Mouse (Mus musculus) heart, postnatal 10 days (tissue): Measurements from ENCODE around the gene Sugp1. TPM values are rescaled to one million over a fixed set of nuclear protein-coding genes. Genes with fewer than 3 reads are reported as not detected.
"Not testable (repeated sequence)": the region's sequence is repeated elsewhere in the genome, so short reads cannot be mapped to it uniquely, and the experiment has no call there.

Source experiments
- DNase-seq, 2 experiments: peaks; one replicate each; pipeline ENCODE4 v3.0.0; 2021
- intact Hi-C: fragments of 180-260 bp; cut with DNase I; formaldehyde crosslinking; loops from one replicate; pipeline ENCODE4 v1.15.1; 2025
- total RNA-seq, 2 experiments: library from RNA; stranded (reverse); gene quantifications; 2 replicates each; pipeline ENCODE4 v1.2.3; 2021

The Sugp1 gene
- total RNA-seq, 2 experiments from 2014 or later, result 23.2 to 23.9 TPM

DNA sequence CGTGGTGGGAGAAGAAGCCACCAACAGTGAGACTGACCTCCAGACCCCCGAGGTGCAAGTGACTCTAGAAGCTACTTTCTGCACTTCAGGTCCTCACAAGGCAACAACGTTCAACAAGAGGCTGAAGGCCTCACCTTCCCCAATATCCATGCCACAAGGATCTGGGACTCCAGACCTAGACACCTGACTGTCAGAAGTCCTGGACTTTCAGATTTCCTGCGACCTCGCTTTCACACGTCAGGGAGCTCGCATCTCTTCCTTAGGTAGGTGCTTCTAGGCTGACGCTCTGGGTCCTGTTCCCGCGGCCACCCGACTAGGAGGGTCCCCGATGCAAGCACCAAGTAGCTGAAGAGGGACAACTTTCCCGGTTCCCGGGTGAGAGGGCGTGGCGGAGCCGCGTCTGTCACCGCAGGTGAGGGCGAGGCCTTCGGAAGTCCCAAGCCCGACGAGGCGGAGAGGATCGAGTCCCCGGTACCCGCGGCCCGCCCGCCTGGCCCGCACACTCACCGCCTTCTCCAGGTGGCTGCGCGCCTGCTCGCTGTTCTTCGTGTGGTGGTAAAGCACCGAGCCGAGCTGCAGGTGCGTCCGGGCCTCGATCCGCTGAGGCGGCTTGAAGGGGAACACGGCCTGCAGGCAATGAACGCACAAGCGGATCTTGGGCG, 597 bp upstream of the Sugp1 start:
- intact Hi-C loops, result loop anchor here (2.0 kb wide), 1 partner anchor 45 kb away; the partner anchor contains the start of gene Gatad2a
- DNase-seq, result no peak

DNA sequence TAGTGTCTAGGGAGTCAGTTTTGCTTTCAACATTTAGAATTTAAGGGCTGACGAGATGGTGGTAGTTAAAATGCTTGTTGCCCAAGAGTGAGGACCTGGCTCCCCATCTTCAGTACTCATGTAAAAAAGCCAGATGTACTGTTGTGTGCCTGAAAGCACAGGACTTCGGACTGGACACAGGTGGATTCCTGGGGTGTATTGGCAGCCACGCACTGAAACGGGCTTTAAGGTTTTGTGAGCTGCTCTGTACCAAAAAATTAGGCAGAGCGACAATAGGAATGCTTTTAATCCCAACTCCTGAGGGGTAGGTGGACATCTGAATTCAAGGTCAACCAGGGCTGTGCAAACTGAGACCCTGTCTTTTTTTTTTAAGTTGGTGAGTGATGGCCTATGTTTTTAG, 1.4 kb downstream of the Sugp1 start:
- no peak for DNase-seq
- intact Hi-C loops, result loop anchor here (2.0 kb wide), 1 partner anchor 47 kb away; the partner anchor contains the start of gene Gatad2a

DNA sequence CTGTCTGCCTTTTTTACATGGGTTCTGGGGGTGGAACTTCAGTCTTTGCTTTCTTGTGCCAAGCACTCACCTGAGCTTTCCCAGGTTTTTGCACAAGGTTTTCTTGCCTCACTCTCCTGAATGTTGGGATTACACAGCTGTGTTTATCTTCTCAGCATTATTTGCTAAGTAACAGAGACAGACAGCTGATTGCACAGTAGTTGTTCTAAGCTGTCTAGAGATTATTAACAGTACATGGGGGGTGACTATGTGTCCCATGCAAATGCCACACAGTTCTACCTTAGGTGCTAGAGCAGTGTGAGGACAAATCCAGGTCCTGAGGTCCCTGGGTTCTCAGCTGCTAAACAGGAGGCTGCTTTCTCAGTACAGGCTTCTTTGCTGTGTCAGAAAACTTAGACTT, 7.0 kb downstream of the Sugp1 start:
- intact Hi-C loops, result loop anchor here (5.0 kb wide), 1 partner anchor 78 kb away; no protein-coding TSS in a partner anchor
- DNase-seq, result no peak

DNA sequence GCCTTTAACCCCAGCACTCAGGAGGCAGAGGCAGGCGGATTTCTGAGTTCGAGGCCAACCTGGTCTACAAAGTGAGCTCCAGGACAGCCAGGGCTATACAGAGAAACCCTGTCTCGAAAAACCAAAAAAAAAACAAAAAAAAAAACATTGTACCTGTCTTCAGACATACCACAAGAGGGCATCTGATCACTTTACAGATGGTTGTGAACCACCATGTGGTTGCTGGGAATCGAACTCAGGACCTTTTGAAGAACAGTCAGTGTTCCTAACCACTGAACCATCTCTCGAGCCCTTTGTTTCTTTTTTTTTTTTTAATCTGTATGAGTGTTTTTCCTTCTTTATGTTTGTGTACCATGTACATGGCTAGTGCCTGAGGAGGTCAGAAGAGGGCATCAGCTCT, 7.8 kb downstream of the Sugp1 start:
- DNase-seq, intact Hi-C loops: not testable (repeated sequence)

DNA sequence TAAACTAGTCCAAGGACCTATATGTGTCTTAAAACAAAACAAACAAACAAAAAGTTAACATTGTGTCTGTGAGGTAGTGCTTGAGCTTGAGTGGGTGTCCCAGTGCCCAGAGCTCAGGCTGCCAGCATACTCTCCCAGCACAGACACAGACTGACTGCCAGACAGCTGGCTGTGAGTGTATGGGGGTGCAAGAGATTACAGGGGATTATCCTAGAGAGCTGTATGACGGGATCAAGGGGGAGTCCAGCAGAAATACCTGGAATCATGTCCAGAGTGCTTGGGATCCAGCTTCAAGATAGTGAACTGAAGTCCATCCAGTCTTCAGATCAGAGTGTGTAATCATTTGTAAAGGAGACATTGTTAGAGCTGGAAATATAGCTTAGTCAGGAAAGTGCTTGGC, 15.1 kb downstream of the Sugp1 start:
- intact Hi-C loops, result no loop called here
- no peak for DNase-seq

DNA sequence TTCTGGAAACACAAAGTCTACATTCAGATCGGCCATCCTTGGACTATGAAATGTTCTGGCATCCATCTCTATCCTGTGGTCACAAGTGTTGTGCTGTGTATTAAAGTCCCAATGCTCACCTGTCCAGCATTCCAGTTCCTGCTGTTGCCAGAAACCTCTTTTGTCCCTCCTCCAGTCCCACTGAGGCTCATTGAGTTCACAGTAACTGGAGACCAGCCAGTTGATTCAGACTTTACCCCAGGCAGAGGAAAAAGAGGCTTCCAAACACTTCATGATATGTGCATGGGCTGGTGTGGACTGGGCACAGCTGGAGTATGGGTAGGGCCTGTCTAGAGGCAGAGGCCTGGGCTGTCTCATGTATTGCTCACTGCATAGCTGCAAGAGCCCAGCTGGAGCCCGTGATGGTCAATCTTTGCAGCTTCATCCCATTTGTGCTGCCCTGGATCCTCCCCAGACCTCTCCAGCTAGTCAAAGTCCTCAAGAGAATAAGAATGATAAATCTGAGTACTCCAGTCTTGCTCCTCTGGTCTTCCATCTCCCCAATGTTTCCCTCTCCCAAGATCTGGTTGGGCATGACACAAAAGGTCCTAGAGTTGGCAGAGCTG, 29.3 kb downstream of the Sugp1 start:
- intact Hi-C loops, result no loop called here
- DNase-seq, result no peak

DNA sequence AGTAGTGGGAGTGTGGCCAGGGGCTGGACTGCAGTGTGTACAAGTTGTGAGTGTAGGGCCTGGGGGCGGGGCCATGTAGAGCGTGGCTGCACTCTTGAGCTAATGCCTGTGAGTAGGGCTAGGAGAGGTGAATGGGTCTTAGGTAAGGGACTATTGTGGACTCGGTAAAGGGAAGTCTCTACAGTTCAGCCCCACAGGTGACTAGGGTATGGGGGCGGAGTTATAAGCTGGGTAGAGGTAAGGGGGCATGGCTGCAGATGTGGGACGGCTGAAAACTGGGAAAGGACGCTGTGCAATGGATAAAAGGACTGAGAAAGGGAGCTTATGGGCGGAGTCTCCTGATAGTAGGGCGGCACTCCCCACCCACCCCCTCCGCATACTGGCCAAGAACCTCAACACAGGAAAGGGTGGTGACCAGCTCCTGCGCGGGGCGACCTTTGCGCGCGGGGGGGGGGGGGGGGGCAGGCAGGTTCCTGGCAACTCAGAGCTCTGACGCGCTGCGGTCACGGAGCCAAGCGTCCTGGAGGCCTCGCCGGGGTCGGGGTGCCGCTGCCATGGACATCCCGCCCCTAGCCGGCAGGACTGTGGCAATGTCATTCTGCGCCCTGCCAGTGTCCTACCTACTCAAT, 29.9 kb downstream of the Sugp1 start, which contains the start of gene Tm6sf2:
TSS of gene Tm6sf2 (plus strand) at position 484 of the 629 bp plus-strand sequence.
- intact Hi-C loops, result no loop called here
- peak; percentile 51 to 60 for DNase-seq

- intact Hi-C loops, result no loop called here
- no peak for DNase-seq
Measured at GRCm38 (mm10) chr8:70073120-70073519, 30.5 kb downstream of the Sugp1 start.

- no peak for DNase-seq
- intact Hi-C loops, result no loop called here
Measured at GRCm38 (mm10) chr8:70073682-70074081, 31.1 kb downstream of the Sugp1 start.

DNA sequence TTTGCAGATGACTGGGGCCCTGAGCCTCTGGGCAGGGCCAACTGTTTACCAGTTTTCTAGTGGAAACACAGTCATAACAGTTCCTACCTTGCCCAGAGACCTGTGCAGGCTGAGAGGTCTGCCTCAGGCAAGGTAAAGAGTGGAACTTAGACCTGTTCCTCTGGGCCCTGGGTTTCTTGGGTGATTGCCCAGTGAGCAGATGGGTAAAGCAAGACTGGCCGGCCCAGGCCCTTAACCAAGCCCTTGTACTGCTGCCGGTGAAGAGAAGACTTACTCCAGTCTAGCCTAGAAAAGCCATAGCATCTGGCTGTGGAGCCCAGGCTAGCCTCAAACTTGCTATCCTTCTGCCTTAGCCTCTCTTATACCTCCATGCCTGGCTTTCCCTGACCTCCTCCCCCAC, 39.4 kb downstream of the Sugp1 start:
- DNase-seq, result no peak
- intact Hi-C loops, result no loop called here

- peak in 1 of 2 experiments; percentile 34 for DNase-seq
- intact Hi-C loops, result no loop called here
Measured at GRCm38 (mm10) chr8:70083285-70083684, 40.7 kb downstream of the Sugp1 start, which contains the start of gene Hapln4. Gene Hapln4, plus strand, starts transcription at chr8:70083457.

GRCm38 (mm10) chr8:70084191-70085065, 41.8 kb downstream of the Sugp1 start:
- DNase-seq, result no peak
- intact Hi-C loops, result loop anchor here (5.0 kb wide), 2 partner anchors 83 to 138 kb away; no protein-coding TSS in a partner anchor

DNA sequence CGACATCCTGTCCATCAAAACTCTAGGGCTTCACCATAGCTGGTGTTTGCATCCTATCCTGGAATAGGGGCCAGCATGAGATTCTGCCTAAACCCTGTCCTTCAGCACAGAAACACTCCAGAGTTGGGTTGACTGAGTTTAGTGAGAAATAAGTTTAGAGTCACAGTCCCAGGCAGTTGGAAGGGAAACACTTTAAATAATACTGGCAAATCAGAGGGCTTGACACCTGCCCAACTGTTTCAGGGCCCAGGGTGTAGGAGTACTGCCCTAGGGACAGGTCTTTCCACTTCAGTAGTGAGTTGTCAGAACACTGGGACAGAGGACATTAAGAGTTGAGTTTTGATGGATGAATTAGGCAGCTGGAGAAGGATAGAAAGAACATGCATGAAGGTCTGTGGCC, 43.5 kb downstream of the Sugp1 start:
- DNase-seq, result no peak
- intact Hi-C loops, result loop anchor here (5.0 kb wide), 2 partner anchors 81 to 136 kb away; no protein-coding TSS in a partner anchor

DNA sequence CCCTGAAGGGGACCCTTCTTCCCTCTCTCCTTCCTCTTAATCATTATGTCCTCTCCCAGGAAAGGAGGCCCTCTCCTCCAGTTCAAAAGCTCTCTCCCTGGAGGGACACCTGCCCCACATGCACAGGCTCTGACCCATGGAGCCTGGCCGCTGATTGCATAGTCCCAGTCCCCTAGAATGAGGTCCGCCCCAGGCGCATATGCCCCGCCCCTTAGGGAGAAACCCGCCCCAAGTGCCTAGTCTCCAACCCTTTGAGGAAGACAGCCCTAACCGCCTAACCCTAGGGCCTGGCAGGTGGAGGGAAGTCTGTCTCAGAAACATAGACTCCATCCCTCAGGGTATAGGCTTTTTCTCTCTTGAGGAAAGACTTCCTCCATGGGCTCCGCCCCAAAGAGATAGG, 44.6 kb downstream of the Sugp1 start:
- intact Hi-C loops, result loop anchor here (5.0 kb wide), 2 partner anchors 80 to 135 kb away; no protein-coding TSS in a partner anchor
- DNase-seq, result no peak

DNA sequence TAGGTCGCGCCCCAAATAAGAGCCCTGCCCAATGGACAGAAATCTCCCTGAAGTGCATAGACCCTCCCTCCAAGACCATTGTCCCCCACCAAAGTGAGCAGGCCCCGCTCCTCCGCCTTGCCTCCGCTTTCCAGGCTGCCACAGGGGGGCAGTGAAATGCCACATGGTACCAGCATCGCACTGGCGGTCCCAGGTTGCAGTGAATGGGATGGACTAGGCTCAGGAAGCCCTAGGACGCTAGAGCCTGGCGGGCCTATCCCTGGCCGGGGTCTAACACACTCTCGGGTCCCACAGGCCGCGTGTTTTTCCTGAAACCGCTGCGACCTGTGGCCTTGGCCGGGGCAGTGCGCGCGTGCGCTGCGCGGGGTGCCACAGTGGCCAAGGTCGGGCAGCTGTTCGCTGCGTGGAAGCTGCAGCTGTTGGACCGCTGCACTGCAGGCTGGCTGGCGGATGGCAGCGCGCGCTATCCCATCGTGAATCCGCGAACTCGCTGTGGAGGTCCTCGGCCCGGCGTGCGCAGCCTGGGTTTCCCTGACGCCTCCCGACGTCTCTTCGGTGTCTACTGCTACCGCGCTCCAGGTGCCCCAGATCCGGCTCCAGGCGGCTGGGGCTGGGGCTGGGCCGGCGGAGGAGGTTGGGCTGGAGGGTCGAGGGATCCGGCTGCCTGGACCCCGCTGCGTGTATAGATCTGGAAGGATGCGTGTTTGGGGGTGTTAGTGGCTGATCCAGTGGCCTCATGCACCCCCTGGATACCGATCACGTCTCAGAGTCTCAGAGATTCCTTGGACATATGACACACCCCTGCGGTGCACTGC, 45.4 kb downstream of the Sugp1 start:
- intact Hi-C loops, result loop anchor here (5.0 kb wide), 2 partner anchors 79 to 134 kb away; no protein-coding TSS in a partner anchor
- DNase-seq, result peak; percentile 53 to 55

DNA sequence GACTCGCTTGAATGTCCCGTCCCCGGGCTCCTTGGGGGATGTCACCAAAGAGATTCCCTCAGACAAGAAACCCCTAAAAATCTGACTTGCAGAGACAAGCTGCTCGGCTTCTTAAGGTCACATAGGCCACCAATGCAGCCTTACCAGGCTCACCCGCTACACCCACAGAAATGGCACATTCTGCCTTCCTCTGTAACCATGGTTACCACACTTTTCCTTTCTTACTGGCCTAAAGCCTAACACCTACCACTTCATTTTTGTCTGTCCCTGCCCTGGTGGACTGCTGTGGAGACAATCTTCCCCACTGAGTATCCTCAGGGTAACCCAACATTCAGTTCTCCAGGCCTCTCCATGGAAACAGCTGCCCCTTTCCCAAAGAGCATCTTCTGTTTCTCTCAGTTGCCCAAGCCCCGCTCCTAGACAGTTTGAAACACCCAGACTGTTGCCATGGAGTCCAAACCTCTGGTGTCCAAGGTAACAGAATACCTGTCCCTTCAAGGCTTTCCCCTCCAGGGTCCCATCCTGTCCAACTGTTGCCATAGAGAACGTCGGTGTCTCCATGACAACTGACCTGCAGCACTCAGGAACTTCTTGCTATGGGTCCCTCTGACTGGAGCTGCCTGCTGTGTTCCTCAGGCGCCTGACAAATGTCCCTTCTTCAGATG, 46.8 kb downstream of the Sugp1 start:
- DNase-seq, result no peak
- intact Hi-C loops, result loop anchor here (5.0 kb wide), 2 partner anchors 78 to 133 kb away; no protein-coding TSS in a partner anchor

DNA sequence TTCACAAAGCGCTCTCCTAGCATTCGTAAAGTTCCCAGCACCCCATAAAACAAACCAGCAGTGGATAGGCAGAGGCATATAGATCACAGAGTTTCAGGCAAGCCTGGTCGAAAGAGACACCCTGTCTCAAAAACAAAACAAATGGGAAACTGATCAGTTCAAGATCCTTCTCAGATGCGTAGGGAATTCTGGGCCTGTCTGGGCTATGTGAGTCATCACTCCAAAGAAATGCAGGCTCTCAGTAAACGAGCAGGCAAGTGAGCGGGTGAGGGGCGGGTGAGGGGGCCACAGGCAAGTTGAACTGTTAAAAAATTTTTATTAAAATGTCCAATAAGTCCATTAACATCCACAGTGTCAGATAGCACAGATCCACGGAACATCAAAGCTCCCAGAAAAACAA, 50.2 kb downstream of the Sugp1 start:
- intact Hi-C loops, result no loop called here
- no peak for DNase-seq

- intact Hi-C loops, result no loop called here
- DNase-seq, result no peak
Measured at GRCm38 (mm10) chr8:70099276-70099675, 56.7 kb downstream of the Sugp1 start.

DNA sequence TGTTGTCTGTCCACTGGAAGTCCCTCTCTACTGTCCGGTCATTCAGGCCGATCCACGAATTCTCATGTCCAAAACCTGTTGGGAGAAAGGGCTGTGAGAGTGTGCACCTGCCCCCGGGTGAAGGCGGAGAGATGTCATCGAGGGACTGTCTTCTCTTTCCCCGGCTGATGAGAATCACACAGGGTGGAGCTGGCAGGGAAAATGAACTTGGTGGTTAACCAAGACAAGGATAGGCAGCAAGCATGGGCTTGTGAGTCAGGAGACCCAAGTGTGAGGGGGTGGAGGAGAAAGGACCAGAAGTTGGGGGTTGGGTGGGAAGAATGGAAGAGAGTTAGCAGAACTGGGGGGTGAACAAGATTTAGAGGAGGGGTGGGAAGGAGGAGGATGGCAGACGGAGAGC, 57.6 kb downstream of the Sugp1 start:
- intact Hi-C loops, result loop anchor here (5.0 kb wide), 1 partner anchor 122 kb away; no protein-coding TSS in a partner anchor
- no peak for DNase-seq
